Mouse (Mus musculus): ENCODE data around the gene Tktl1.
"Not testable (repeated sequence)": the region's sequence is repeated elsewhere in the genome, so short reads cannot be mapped to it uniquely, and the experiment has no call there.

The Tktl1 gene

DNA sequence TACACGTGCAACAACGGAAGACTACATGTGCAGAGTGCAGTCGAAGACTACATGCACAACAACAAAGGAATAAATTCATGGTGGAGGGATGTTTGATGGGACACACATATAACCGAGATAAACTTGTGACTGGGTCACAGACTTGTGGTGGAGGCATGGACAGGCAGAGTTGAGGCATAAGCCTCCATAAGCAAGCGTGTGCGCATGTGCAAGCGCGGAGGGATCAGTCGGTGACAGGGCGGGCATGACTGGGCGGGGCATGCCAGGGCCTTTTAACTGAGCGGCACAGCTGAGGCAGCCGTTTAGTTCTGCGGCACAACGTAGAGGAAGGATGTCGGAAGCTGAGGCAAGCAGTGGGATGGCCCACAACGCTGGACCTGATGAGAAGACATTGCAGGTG is at the start of gene Tktl1:
Gene Tktl1, plus strand, starts transcription at position 301 of the 400 bp plus-strand sequence.
- no peak for DNase-seq (ENCODE audit: low read depth, low spot score)

DNA sequence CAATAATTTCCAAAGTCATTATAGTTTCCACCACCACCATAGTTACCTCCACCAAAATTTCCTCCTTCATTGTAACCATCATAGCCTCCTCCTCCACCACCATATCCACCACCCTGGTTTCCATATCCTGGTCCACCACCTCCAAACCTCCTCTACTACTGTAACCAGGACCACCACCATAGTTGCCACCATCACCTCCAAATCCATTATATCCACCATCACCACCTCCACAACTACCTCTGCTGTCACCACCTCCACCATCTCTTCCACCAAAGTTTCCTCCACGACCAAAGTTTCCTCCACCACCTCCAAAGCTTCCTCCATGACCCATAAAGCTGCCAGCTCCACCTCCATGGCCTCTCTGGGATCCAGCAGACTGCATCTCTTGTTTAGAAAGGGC is 41.8 kb upstream of the Tktl1 start, which contains the start of gene Mecp2:
Gene Mecp2, minus strand, starts transcription at position 101 of the 400 bp plus-strand sequence.
- DNase-seq (ENCODE audit: low read depth, low spot score): not testable (repeated sequence)

GRCm38 (mm10) chrX:74167738-74168137 is 9.3 kb upstream of the Tktl1 start, which contains the start of gene Tex28:
Gene Tex28, minus strand, starts transcription at chrX:74167838.
- no peak for DNase-seq (ENCODE audit: low read depth, low spot score)

- no peak for DNase-seq (ENCODE audit: low read depth, low spot score)
Measured at GRCm38 (mm10) chrX:74203556-74203955, 26.5 kb downstream of the Tktl1 start.

DNA sequence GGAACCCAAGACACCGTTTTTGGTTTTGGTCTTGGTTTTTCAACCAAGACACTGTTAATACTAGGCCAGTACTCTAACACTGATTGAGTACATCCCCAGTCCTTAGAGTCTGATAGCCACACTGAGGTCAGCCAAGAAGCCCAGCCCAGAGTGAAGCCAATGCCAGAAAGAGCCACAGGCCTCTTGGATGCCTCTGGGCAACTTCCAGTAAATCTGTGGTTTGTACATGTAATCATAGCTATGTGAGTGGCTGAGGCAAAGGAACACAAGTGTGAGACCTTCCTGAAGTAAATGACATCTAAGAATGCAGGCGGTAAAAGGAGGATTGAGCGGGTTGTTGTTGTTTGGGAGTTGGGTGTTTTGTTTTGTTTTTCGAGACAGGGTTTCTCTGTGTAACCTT is 41.4 kb downstream of the Tktl1 start:
- DNase-seq (ENCODE audit: low read depth, low spot score): no peak

DNA sequence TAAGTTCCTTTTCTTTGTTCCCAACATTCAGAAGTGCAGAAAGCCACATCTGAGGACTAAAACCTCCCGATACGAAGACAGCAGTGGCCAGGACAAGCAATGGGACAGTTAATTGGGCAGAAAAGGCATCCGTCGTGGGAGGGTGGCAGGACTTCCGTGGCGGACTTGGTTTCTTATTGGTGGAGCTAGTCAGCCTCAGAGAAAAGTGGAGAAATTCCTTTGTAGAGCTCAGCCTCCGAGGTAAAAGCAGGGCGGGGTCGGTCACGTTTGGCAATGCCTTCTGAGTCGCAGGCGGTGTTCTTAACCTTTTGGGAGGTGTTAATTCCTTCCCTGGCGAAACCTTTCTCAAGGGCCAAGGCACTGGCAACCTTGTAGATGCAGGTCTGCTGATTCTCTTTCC is 42.4 kb downstream of the Tktl1 start:
- no peak for DNase-seq (ENCODE audit: low read depth, low spot score)

DNA sequence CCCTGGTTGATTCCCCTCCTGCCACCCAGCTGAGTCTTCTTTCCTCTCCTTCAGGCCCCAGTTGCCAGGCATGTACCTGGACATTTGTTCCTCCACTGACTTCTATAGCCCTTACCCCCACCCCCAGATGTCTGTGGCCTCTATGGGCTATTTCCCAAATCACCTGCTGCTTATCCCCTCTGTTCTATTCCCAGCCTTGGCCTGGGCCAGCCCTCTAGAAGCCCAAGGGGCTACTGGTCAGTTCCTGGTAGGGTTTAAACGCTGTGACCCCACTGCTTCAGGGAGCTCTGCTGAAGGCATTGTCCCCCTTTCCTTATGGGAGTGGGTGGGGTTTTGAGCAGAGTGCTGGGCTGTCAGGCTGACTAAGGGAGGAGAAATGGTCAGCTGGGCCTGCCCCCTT is 43.0 kb downstream of the Tktl1 start:
- not testable (repeated sequence) for DNase-seq (ENCODE audit: low read depth, low spot score)

DNA sequence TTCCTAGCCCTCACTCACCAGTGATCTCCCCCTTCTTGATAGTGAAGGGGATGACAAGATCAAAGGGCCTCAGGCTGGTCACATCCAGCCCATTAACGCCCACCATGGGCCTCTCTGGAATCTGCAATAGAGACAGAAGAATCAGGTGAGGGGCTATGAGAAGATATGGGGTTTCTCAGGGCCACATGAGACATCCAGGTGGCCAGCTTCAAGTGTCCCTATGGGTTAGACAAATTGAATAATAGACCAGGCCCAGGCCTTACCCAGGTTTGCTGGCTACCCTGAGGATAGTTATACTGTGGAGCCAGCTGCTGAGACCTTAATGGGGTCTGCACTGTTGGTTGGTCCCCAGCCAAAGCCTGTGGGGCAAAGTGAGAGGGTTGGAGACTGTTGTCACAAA is 53.0 kb downstream of the Tktl1 start:
- DNase-seq (ENCODE audit: low read depth, low spot score): no peak

GRCm38 (mm10) chrX:74233196-74233595 is 56.1 kb downstream of the Tktl1 start:
- no peak for DNase-seq (ENCODE audit: low read depth, low spot score)

DNA sequence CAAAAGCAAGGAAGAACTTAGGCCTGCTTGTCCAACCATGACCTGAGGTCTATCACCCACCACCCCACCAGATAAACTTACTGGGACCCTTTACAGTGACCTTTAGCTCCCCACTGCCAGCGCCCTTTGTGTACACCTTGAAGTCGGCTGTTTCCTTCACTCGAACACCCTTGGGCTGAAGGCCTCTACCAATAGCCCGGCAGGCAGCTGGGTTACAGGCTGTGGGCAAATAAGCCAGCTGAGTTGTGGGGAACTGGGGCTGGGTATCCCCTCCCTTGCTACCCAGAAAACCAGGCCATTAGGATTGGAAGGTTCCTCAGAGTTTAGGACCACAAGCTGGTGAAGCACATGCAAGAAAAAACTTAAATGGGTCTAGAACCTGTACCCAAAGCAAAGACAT is 63.3 kb downstream of the Tktl1 start:
- DNase-seq (ENCODE audit: low read depth, low spot score): no peak

DNA sequence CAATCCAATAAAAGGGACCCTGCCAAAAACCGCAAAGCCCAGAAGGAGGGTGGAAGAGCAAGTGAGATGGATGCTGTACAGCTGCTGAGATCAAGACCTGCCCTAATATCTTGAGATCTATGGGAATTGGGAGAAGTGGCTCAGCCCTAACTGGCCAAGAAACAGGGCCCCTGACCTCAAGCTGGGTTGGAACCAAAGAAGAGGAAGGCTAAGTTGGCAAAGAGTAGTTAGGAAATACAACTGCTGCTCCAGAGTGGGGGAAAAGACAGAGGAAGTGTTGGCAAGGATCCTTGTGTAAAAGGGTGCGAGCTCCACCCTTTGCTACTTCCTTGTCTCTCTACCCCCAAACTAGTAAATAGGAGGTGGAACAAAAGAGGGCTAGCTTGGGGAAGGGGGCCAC is 66.3 kb downstream of the Tktl1 start:
- DNase-seq (ENCODE audit: low read depth, low spot score): no peak

GRCm38 (mm10) chrX:74243807-74244206 is 66.7 kb downstream of the Tktl1 start:
- DNase-seq (ENCODE audit: low read depth, low spot score): peak; percentile 92

GRCm38 (mm10) chrX:74244614-74245083 is 67.6 kb downstream of the Tktl1 start:
- peak; percentile 78 for DNase-seq (ENCODE audit: low read depth, low spot score)

DNA sequence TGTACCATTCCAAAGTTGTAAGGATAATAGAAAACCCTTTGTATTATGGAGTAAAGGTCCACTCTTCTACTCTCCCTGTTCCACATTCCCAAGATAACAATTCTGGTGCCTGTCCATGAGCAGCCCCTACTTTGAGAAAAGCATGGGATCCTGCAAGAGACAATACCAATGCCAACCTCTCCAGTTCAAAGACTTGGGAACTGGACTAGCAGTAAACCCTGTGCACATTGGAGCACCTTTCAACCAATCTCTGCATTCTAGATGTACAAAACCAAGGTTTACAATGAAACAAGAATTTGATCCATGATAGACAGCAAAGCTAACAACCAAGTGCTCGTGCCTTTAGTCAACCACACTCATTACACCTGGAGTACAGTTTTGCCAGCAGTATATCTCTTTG is 68.0 kb downstream of the Tktl1 start:
- peak; percentile 15 for DNase-seq (ENCODE audit: low read depth, low spot score)

DNA sequence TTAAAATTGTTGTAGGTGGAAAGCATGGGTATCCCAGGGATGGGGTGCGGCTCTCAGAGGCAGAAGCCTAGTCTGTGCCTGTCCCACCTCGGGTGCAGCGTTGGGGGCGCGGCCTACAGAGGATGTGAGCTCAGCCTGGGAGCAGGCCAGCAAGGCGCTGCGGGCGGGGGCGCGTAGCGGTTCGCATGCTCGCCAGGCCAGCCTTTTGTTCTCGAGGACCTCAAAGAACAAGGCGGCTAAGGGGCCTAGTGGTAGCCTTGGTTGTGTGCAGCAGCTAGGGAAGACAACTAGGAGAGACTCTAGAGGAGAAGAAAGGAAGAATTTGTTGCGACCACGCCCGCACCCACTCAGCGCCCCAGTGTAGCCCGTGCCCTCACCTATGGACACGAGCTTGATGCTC is 68.6 kb downstream of the Tktl1 start:
- peak; percentile 78 for DNase-seq (ENCODE audit: low read depth, low spot score)

GRCm38 (mm10) chrX:74246213-74246681 is 69.2 kb downstream of the Tktl1 start:
- peak; percentile 91 for DNase-seq (ENCODE audit: low read depth, low spot score)

DNA sequence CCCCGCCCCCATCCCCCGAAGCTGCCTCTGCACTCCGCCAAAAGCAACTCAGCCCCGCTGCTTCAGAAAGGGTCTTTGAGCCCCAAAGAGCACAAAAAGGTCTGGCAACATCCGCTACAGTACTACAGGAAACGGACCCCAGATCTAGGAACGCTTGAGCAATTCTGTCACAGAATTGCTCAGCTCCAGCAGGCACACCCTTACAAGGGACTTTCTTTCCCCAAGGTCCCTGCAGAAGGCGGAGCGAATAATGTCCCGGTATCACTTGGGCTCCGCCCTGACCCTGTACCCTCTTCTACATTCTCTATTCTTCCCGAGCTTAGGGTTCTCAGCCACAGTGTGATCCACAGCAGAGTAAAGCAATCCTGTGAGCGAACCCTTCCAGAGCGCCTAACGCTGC is 69.6 kb downstream of the Tktl1 start:
- no peak for DNase-seq (ENCODE audit: low read depth, low spot score)

- DNase-seq (ENCODE audit: low read depth, low spot score): peak; percentile 64
Measured at GRCm38 (mm10) chrX:74248651-74249050, 71.6 kb downstream of the Tktl1 start.

GRCm38 (mm10) chrX:74249615-74250014 is 72.6 kb downstream of the Tktl1 start, which contains the start of gene Flna:
Gene Flna, minus strand, starts transcription at chrX:74249820.
- DNase-seq (ENCODE audit: low read depth, low spot score): peak; percentile 78

- peak; percentile 96 for DNase-seq (ENCODE audit: low read depth, low spot score)
Measured at GRCm38 (mm10) chrX:74254153-74254887, 77.3 kb downstream of the Tktl1 start, which contains the start of gene Emd. Gene Emd, plus strand, starts transcription at chrX:74254687.

- DNase-seq (ENCODE audit: low read depth, low spot score): peak; percentile 36
Measured at GRCm38 (mm10) chrX:74254888-74255565, 78.0 kb downstream of the Tktl1 start.

- no peak for DNase-seq (ENCODE audit: low read depth, low spot score)
Measured at GRCm38 (mm10) chrX:74257746-74258145, 80.7 kb downstream of the Tktl1 start.

All from CD4-positive helper T cell, adult 2 months (primary cell).